ENCODE assay signal across 15 mouse cellular contexts in genomic region chr15:93881276-93881675, GRCm38 (mm10).
"Had no signal": no experiment of that assay in that cellular context is flagged by ENCODE, and none has a peak within 500 bp of the region (broad histone marks: within the 10 kb centered on the region; RNA-seq: fewer than 3 reads in every experiment).

No protein-coding gene starts in this region.

- H3K27ac ChIP-seq: kidney, postnatal 0 days; liver, embryonic 13.5 days; stomach, embryonic 15.5 days had no signal

- DNase-seq: kidney, adult 2 months; kidney, postnatal 25 days; layer of hippocampus, postnatal 36 days; liver, embryonic 13.5 days; lung, adult 2 months; lung, postnatal 14 days; lung, postnatal 4 days; midbrain, embryonic 14.5 days; right cerebral cortex, postnatal 14 days; spleen, adult 18-20 months; thymus, adult 18-20 months; thymus, postnatal 36 days had no signal

- H3K4me3 ChIP-seq: liver, embryonic 13.5 days; stomach, embryonic 15.5 days had no signal

- ATAC-seq: intestine, postnatal 0 days had no signal
